In genomic region chr4:138561986-138562385, GRCm38 (mm10) we compare ENCODE assay signal across 7 mouse cellular contexts.
A peak's percentile ranks its signal among the peaks of the same experiment; 100 is the strongest.
DNase-seq lines count a peak whose midpoint lies in the region; ATAC-seq and TF ChIP-seq lines count a peak whose summit lies in the region.

No protein-coding gene starts in this region.

- H3K4me3 ChIP-seq in midbrain, postnatal 0 days (ENCODE audit: low read depth, low read length), result no peak overlapping the region

- H3K9ac ChIP-seq in midbrain, postnatal 0 days (replicated peaks; ENCODE audit: low read length, poor library complexity, severe bottlenecking), result no peak overlapping the region

- no peaks in the 10 kb centered on the region for H3K4me1 ChIP-seq in midbrain, postnatal 0 days (ENCODE audit: insufficient read depth, low read length)

- H3K36me3 ChIP-seq in midbrain, postnatal 0 days (ENCODE audit: insufficient read depth, low read length), result no peaks in the 10 kb centered on the region
- H3K36me3 ChIP-seq in splenic B cell, adult 2 months (ENCODE audit: control insufficient read depth, insufficient read depth, low read length, poor library complexity, severe bottlenecking), result no peaks in the 10 kb centered on the region

- TF ChIP-seq CTCF in midbrain, postnatal 0 days (IDR thresholded peaks at IDR 0.05), result peak; percentile 93

- no peaks in the 10 kb centered on the region for H3K9me3 ChIP-seq in midbrain, postnatal 0 days (ENCODE audit: low read length)

- H3K27me3 ChIP-seq in midbrain, postnatal 0 days (ENCODE audit: insufficient read depth, low read length), result no peaks in the 10 kb centered on the region
- H3K27me3 ChIP-seq in splenic B cell, adult 2 months (ENCODE audit: control insufficient read depth, insufficient read depth, low read length, poor library complexity, severe bottlenecking), result no peaks in the 10 kb centered on the region

- 7% methylated on average over 8 of the region's 8 CpGs for WGBS in midbrain, postnatal 0 days

- no peak overlapping the region for H3K27ac ChIP-seq in midbrain, postnatal 0 days (ENCODE audit: low read depth, low read length)

- intact Hi-C loops in gastrocnemius, postnatal 36 days (cut with DNase I), result loop anchor here (1.0 to 5.0 kb wide), 3 partner anchors 55 to 140 kb away; no protein-coding TSS in a partner anchor
- intact Hi-C loops in left cerebral cortex, postnatal 36 days (cut with DNase I), result loop anchor here (1.0 to 10.0 kb wide), 4 partner anchors 57 to 293 kb away; no protein-coding TSS in a partner anchor

- peak; percentile 84 for DNase-seq in adrenal gland, postnatal 25 days
- DNase-seq in embryo, embryonic 10.5 days (ENCODE audit: low spot score), result peak; percentile 92
- DNase-seq in gastrocnemius, postnatal 36 days, result peak; percentile 70 to 76
- DNase-seq in kidney, adult 11 months, result peak; percentile 74
- peak; percentile 86 to 88 for DNase-seq in left cerebral cortex, postnatal 36 days (ENCODE audit: low spot score in 2 of 2)
- peak; percentile 93 for DNase-seq in midbrain, postnatal 0 days (ENCODE audit: low spot score)
- DNase-seq in splenic B cell, adult 2 months (ENCODE audit: low read depth, low spot score), result peak; percentile 72

- peak; percentile 86 for ATAC-seq in midbrain, postnatal 0 days (ENCODE audit: low FRiP score)

- no peak overlapping the region for H3K4me2 ChIP-seq in midbrain, postnatal 0 days (ENCODE audit: low read depth, low read length, poor library complexity, severe bottlenecking)
